Mouse (Mus musculus): ENCODE measurements around the gene Maats1. TPM values are rescaled to one million over a fixed set of nuclear protein-coding genes. Genes with fewer than 3 reads are reported as not detected.
A peak's percentile ranks its signal among the peaks of the same experiment; 100 is the strongest.

Maats1 gene
- polyA plus RNA-seq, 1 experiment, result not detected

DNA sequence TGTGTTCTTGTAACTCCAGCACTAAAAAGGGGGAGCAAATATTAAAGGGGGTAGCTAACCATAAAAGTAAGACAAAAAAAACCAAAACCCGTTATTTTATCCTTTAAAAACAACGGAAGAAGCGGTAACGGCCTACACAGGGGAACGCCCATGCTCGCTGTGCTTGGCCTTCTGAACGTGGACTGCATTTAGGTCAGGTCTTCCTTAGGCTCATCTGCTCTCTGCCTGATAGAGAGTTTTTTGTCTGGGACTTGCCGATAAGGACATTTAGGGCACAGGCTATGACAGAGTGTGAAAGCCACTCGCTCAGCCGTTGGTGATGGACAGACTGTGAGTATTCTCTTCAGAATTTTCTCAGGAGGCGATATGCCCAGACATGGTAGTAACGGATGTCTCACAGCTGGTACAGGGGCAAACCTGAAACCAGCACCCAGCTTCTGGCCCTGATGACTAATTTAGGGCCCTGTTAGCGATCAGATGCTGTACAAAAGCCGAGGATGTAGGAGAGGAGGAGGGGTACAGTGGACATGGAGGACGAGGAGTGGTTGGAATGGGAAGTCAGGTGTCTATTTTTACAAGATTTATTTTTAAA, 29.9 kb upstream of the Maats1 start:
- Histone ChIP-seq H3K4me3 (replicated peaks) (peak overlapping the region; percentile 81), H3K27me3 (replicated peaks) (no peaks in the 10 kb centered on the region), H3K9me3 (no peaks in the 10 kb centered on the region), H3K4me1 (peaks cover 86% of the 10 kb centered on the region), H3K36me3 (replicated peaks; ENCODE audit: low read length) (peaks cover 4% of the 10 kb centered on the region)
- TF ChIP-seq FLI1 (IDR thresholded peaks at IDR 0.05; ENCODE audit: low read length) (no peak), GATA1 (IDR thresholded peaks at IDR 0.05; ENCODE audit: borderline replicate concordance, low read length) (no peak)

DNA sequence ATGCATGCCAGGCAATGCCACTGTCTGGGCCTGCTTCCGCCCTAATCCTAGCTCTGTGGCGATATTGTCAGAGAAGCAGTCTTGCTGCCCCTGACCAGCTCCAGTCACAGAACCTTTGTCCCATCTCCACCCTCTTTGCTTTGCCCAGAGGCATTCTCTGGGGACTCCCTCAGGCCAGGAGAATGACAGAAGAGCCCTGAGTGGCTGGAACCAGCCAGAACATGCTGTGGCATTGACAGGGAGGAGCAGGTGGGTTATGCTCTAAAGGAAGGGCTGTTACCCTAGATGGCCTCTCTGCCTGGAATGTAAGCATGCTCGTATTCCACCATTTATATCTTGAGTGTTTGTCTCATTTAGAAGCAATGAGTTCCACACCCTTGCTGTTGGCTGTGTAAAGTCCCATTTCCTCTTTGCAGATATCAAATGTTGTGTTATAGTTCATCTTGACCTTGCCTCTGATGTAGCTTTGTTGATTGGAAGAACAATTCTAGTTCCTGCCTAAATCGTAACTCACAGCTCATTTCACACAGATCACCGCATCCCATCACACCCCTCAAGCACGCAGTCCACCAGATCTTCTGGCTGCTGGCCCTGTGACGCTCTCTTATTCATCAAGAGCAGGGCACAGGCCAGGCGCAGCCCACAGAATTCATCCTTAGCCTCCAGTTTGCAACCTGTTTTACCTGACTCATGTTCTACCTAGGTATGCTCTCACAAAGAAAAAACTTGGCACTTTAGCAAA, 28.9 kb upstream of the Maats1 start:
- no peaks in the 10 kb centered on the region for H3K9me3 ChIP-seq
- peaks cover 83% of the 10 kb centered on the region for H3K4me1 ChIP-seq
- H3K27me3 ChIP-seq (replicated peaks), result no peaks in the 10 kb centered on the region
- H3K36me3 ChIP-seq (replicated peaks; ENCODE audit: low read length), result peaks cover 10% of the 10 kb centered on the region
- peak overlapping the region; percentile 29 for H3K4me3 ChIP-seq (replicated peaks)
- TF ChIP-seq FLI1 (IDR thresholded peaks at IDR 0.05; ENCODE audit: low read length) (no peak), GATA1 (IDR thresholded peaks at IDR 0.05; ENCODE audit: borderline replicate concordance, low read length) (no peak)

DNA sequence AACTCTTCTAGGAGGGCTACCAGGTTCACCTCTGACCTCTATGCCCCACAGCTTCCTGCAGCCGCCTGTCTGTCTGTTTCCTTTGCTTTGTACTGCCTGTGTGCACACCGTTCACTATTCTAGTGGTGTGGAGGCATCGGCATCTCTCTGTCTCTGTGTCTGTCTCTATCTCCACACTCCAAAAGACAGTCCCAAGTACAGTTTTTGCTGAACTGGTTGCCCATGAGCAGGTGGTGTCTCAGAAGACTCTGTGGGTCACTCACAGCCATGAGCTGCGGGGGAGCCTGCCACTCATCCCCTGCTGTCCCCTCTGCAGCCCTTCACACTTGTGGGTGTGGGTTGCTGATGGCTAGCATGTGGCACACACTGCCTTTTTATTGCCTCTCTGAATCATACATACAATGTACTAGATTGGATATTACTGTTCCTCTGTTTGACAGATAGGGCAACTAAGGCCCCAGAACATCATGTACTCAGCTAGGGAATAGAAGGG, 28.1 kb upstream of the Maats1 start:
- Histone ChIP-seq H3K4me3 (replicated peaks) (peak overlapping the region; percentile 24), H3K4me1 (peaks cover 83% of the 10 kb centered on the region)

DNA sequence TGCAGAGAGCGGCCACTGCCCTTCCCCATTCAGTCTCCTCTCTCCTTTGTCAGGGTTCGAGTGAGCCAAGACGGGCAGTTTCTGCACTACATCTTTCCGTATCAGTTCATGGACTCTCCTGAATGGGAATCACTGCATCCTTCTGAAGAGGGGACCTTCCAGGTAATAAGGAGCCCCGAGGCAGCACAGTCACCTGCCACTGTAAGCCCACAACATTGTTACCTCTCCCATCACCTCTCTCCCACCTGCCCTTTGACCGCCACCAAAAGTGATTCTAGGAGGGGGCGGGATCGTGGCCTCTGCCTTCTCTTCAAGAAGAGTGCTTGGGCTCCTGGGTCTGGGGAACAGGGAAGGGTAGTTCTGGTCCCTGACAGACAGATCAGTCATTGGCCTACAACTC, 27.5 kb upstream of the Maats1 start:
- Histone ChIP-seq H3K36me3 (replicated peaks; ENCODE audit: low read length) (peaks cover 24% of the 10 kb centered on the region), H3K27me3 (replicated peaks) (no peaks in the 10 kb centered on the region), H3K9me3 (no peaks in the 10 kb centered on the region), H3K4me1 (peaks cover 83% of the 10 kb centered on the region), H3K4me3 (replicated peaks) (no peak overlapping the region)
- TF ChIP-seq FLI1 (IDR thresholded peaks at IDR 0.05; ENCODE audit: low read length), result no peak
- no peak for TF ChIP-seq GATA1 (IDR thresholded peaks at IDR 0.05; ENCODE audit: borderline replicate concordance, low read length)

More for the DNA sequence above, 28.1 kb upstream of the Maats1 start:
- peaks cover 18% of the 10 kb centered on the region for H3K36me3 ChIP-seq (replicated peaks; ENCODE audit: low read length)
- no peak for TF ChIP-seq FLI1 (IDR thresholded peaks at IDR 0.05; ENCODE audit: low read length)
- TF ChIP-seq GATA1 (IDR thresholded peaks at IDR 0.05; ENCODE audit: borderline replicate concordance, low read length), result no peak
- no peaks in the 10 kb centered on the region for H3K9me3 ChIP-seq
- no peaks in the 10 kb centered on the region for H3K27me3 ChIP-seq (replicated peaks)

DNA sequence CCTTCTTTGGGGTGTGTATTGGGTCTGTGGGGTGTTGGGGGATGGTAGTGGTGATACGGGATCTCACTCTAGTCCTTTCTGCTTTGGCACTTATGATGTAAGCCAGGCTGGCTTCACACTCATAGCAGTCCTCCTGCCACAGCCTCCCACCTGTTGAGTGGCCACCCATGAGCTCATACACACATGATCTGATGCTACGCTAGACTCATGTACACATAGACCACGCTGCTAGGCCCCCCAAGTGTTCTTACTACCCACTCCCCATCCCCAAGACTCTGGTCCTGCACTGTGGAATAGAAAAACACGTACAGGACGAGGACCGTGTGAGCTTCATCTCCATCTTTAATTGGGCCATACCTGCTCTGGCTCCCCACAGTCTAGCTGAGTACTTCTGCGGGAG, 27.1 kb upstream of the Maats1 start:
- H3K27me3 ChIP-seq (replicated peaks), result no peaks in the 10 kb centered on the region
- H3K36me3 ChIP-seq (replicated peaks; ENCODE audit: low read length), result peaks cover 28% of the 10 kb centered on the region
- H3K4me3 ChIP-seq (replicated peaks), result peak overlapping the region; percentile 29
- no peak for TF ChIP-seq GATA1 (IDR thresholded peaks at IDR 0.05; ENCODE audit: borderline replicate concordance, low read length)
- no peak for TF ChIP-seq FLI1 (IDR thresholded peaks at IDR 0.05; ENCODE audit: low read length)
- no peaks in the 10 kb centered on the region for H3K9me3 ChIP-seq
- H3K4me1 ChIP-seq, result peaks cover 83% of the 10 kb centered on the region

DNA sequence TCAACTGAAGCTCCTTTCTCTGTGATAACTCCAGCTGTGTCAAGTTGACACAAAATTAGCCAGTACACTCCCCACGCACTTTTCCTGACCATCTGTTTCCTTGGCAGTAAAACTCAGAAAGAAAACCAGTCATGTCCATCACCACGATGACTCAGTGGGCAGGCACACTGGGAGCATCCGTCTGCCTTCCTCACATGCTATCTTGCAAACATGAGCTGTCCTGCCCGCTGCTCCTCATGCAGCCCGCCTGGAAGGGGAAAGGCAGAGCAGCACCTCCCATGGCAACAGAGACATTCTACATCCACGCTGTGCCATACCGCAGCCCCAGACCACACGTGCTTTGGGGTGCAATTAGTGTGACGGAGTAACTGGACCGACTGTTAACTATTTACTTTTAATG, 26.4 kb upstream of the Maats1 start:
- Histone ChIP-seq H3K36me3 (replicated peaks; ENCODE audit: low read length) (peaks cover 35% of the 10 kb centered on the region), H3K27me3 (replicated peaks) (no peaks in the 10 kb centered on the region), H3K9me3 (no peaks in the 10 kb centered on the region), H3K4me1 (peaks cover 83% of the 10 kb centered on the region), H3K4me3 (replicated peaks) (peak overlapping the region; percentile 83)
- no peak for TF ChIP-seq FLI1 (IDR thresholded peaks at IDR 0.05; ENCODE audit: low read length)
- 0 out of 3 replicates have a peak, but pooled peaks have one; percentile 16 for TF ChIP-seq GATA1 (IDR thresholded peaks at IDR 0.05; ENCODE audit: borderline replicate concordance, low read length)

DNA sequence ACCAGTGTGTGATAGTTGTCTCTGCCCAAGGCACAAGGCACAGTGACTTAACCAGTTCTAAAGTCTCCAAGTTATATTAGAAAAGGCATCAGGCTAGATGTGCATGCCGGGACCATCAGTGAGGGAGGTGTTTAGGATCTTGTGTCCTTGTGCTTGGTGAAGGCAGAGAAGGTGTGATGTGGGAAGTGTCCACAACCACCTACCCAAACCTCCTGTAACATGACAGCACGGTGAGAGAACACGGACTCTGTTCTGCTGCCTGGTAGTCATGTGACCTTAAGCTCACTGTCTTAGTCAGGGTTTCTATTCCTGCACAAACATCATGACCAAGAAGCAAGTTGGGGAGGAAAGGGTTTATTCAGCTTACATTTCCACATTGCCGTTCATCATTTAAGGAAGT, 24.3 kb upstream of the Maats1 start:
- peak overlapping the region; percentile 91 for H3K4me3 ChIP-seq (replicated peaks)
- H3K36me3 ChIP-seq (replicated peaks; ENCODE audit: low read length), result peaks cover 45% of the 10 kb centered on the region
- no peaks in the 10 kb centered on the region for H3K27me3 ChIP-seq (replicated peaks)
- no peaks in the 10 kb centered on the region for H3K9me3 ChIP-seq
- peaks cover 81% of the 10 kb centered on the region for H3K4me1 ChIP-seq
- TF ChIP-seq FLI1 (IDR thresholded peaks at IDR 0.05; ENCODE audit: low read length), result no peak
- TF ChIP-seq GATA1 (IDR thresholded peaks at IDR 0.05; ENCODE audit: borderline replicate concordance, low read length), result no peak

DNA sequence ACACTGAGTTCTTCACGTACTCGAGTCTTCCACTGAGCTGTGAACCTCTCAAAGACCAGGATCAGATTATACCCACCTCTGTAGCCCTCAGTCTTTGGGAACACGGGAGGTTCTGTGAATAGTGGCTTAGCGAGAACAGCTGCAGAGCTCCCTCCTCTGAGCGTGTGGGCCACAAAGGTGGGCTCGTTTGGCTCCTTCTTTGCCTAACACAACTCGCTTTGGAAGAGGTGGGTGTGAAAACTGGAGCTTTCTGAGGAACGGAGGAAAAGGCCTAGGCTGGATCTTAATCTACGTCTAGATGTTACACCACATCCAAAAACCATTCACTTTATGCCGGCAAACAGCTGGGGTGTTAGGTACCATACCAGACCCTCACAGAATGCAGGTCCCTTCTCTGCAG, 23.4 kb upstream of the Maats1 start:
- Histone ChIP-seq H3K4me3 (replicated peaks) (peak overlapping the region; percentile 91), H3K4me1 (peaks cover 81% of the 10 kb centered on the region), H3K27me3 (replicated peaks) (no peaks in the 10 kb centered on the region), H3K36me3 (replicated peaks; ENCODE audit: low read length) (peaks cover 41% of the 10 kb centered on the region), H3K9me3 (no peaks in the 10 kb centered on the region)
- TF ChIP-seq FLI1 (IDR thresholded peaks at IDR 0.05; ENCODE audit: low read length), result no peak
- TF ChIP-seq GATA1 (IDR thresholded peaks at IDR 0.05; ENCODE audit: borderline replicate concordance, low read length), result no peak

DNA sequence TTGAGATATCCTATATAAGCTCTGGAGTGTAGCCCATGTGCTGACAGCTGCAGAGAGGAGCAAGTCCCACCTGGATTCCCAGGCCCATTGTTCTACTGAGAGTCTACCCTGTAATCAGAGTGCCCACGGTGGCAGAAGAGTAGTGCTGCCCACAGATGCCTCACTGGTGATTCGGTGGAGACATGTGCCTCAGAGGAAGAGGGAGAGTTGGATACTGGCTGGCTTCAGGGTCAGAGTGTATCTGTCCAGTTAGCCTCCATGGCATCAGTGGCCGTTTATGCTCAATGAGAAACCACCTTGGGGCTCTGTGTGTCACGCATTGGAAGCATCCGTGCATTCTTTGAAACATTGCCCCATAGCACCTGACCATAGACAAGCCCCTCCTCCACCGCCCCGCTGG, 21.7 kb upstream of the Maats1 start:
- TF ChIP-seq FLI1 (IDR thresholded peaks at IDR 0.05; ENCODE audit: low read length) (no peak), GATA1 (IDR thresholded peaks at IDR 0.05; ENCODE audit: borderline replicate concordance, low read length) (no peak)
- Histone ChIP-seq H3K9me3 (no peaks in the 10 kb centered on the region), H3K4me1 (peaks cover 73% of the 10 kb centered on the region), H3K4me3 (replicated peaks) (peak overlapping the region; percentile 2), H3K36me3 (replicated peaks; ENCODE audit: low read length) (peaks cover 47% of the 10 kb centered on the region), H3K27me3 (replicated peaks) (no peaks in the 10 kb centered on the region)

DNA sequence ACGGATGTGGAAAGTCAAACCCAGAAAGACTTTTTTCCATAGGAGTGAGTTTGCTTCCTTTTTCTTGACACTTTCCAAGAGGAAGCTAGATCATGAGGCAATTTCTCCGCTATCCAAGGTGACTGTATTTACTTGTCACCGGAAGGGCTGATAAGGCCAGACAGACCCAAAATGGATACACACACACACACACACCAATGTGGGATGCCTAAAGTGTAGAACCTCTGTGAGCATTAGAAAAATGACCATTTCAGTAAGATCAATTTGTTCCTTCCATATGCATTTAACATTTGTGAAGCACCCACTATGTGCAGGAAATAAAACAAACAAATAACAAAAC, 21.3 kb upstream of the Maats1 start:
- H3K9me3 ChIP-seq, result no peaks in the 10 kb centered on the region
- TF ChIP-seq FLI1 (IDR thresholded peaks at IDR 0.05; ENCODE audit: low read length), result no peak
- no peak for TF ChIP-seq GATA1 (IDR thresholded peaks at IDR 0.05; ENCODE audit: borderline replicate concordance, low read length)

More for the DNA sequence above, 21.3 kb upstream of the Maats1 start:
- Histone ChIP-seq H3K4me3 (replicated peaks) (no peak overlapping the region), H3K27me3 (replicated peaks) (no peaks in the 10 kb centered on the region), H3K4me1 (peaks cover 73% of the 10 kb centered on the region), H3K36me3 (replicated peaks; ENCODE audit: low read length) (peaks cover 50% of the 10 kb centered on the region)
